Mouse (Mus musculus) hindbrain, postnatal 0 days (tissue): Measurements from ENCODE around the gene Gcg. TPM values are rescaled to one million over a fixed set of nuclear protein-coding genes. Genes with fewer than 3 reads are reported as not detected.

Experiments used
- ATAC-seq: fragments of 200-750 bp; cut with Nextera tagmentation; 2 replicates; pipeline ENCODE4 v1.8.0; 2017; ENCODE audit warnings: mild to moderate bottlenecking, moderate TSS enrichment, moderate library complexity
- DNase-seq: peaks from one replicate; pipeline ENCODE4 v3.0.0-alpha.2; 2015; ENCODE audit warnings: low spot score
- H3K27ac ChIP-seq: fragments of 300-500 bp; sonication (generic); 2 replicates; pipeline ENCODE4 v1.5.1; 2014; ENCODE audit warnings: mild to moderate bottlenecking
- H3K27me3 ChIP-seq: fragments of 300-500 bp; sonication (generic); 2 replicates; pipeline ENCODE4 v1.6.1; 2014; ENCODE audit warnings: low read length, mixed read lengths; ENCODE audit not compliant: insufficient read depth
- H3K36me3 ChIP-seq: fragments of 300-500 bp; sonication (generic); 2 replicates; pipeline ENCODE4 v1.6.1; 2014; ENCODE audit warnings: low read length, mixed read lengths; ENCODE audit not compliant: insufficient read depth
- H3K4me1 ChIP-seq: fragments of 300-500 bp; sonication (generic); 2 replicates; pipeline ENCODE4 v1.6.1; 2014; ENCODE audit warnings: antibody characterized with exemption, low read length, mixed read lengths; ENCODE audit not compliant: insufficient read depth
- H3K4me2 ChIP-seq: fragments of 300-500 bp; sonication (generic); 2 replicates; pipeline ENCODE4 v1.6.1; 2014; ENCODE audit warnings: low read depth, mild to moderate bottlenecking, low read length, moderate library complexity, mixed read lengths
- H3K4me3 ChIP-seq: fragments of 300-500 bp; sonication (generic); 2 replicates; pipeline ENCODE4 v1.5.1; 2014; ENCODE audit warnings: low read length
- H3K9ac ChIP-seq: fragments of 300-500 bp; sonication (generic); replicated peaks from 2 replicates; pipeline ENCODE4 v1.6.1; 2014; ENCODE audit warnings: mild to moderate bottlenecking, low read length, moderate library complexity, mixed read lengths
- H3K9me3 ChIP-seq: fragments of 300-500 bp; sonication (generic); 2 replicates; pipeline ENCODE4 v1.6.1; 2016; ENCODE audit warnings: low read length, mixed read lengths
- CTCF ChIP-seq: IDR thresholded peaks from 2 replicates; pipeline ENCODE4 v1.5.1; 2016; ENCODE audit warnings: antibody characterized with exemption, control low read depth, low read depth
- WGBS: fragments of 180-500 bp; shearing (Covaris S2); extraction: QIAGEN DNeasy Blood & Tissue Kit; methylation state at CpG from one replicate; pipeline ENCODE4 v1.1.7; 2014; 5-methylcytosine and 5-hydroxymethylcytosine counted together
- polyA plus RNA-seq: library from polyadenylated mRNA; unstranded; fragments of >200 nt; fragmentation: Nextera tagmentation; extraction: Ambion mirVana; gene quantifications from 2 replicates; pipeline ENCODE4 v1.2.1, GENCODE M21; 2015
- total RNA-seq: library from RNA; depleted of rRNA; stranded (reverse); fragments of >200 nt; gene quantifications from 2 replicates; pipeline ENCODE4 v1.2.3, GENCODE M21; 2014

The Gcg gene
- total and polyA plus RNA-seq, 2 experiments from 2014 or later: 0.42 to 1.1 TPM

DNA sequence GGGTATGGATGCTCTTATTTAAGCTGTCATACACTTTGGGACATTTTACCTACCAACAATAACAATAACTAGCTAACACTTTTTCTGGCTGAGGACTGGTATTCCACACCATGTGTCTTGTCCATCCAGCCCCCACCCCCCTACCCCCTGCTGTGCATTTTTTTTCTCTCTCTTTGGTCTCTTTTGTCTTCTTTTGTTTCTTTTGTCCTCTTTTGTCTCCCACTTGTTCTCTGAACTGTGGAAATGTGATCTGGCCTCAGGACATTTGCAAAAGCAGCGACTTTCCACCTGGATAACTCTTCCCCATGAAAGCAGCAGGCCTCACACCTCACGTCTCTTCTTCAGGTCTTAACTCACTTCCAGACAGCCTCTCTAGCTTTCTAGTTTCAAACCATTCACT, 23.0 kb upstream of the Gcg start:
- no peak overlapping the region for H3K4me2 ChIP-seq
- H3K4me1 ChIP-seq: no peaks in the 10 kb centered on the region
- H3K36me3 ChIP-seq: no peaks in the 10 kb centered on the region
- ATAC-seq (no peak), DNase-seq (no peak)
- TF ChIP-seq CTCF: no peak
- no peak overlapping the region for H3K27ac ChIP-seq
- 36% methylated on average over 2 of the region's 2 CpGs for WGBS
- H3K4me3 ChIP-seq: no peak overlapping the region
- no peak overlapping the region for H3K9ac ChIP-seq
- H3K27me3 ChIP-seq: no peaks in the 10 kb centered on the region
- no peaks in the 10 kb centered on the region for H3K9me3 ChIP-seq

DNA sequence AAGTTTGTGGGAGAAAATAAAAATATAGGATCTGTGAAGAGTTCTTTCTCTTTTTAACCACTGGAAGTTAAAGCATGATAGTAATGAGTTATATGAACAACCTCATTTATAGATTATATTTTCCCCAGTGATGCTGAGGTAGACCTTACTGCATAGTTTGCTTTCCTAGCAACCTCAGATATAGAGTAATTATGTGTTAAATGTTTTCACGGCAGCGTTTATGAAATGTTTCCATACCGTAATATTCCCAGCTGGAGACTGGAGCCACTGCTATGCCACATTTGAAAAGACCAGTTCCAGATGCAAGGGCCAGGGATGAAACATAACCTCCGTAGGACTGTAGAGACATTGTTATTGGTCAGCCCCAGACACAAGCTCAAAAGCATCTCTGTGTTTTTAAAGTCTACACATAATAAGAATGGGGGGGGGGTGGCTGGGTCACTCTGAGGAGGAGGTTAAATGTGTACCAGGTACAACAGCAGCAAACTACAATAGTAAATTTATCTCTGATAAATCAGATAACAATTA, 20.9 kb upstream of the Gcg start:
- DNase-seq (no peak), ATAC-seq (no peak)
- H3K36me3 ChIP-seq: no peaks in the 10 kb centered on the region
- H3K27me3 ChIP-seq: no peaks in the 10 kb centered on the region
- no peak overlapping the region for H3K4me2 ChIP-seq
- no peak for TF ChIP-seq CTCF
- no peak overlapping the region for H3K9ac ChIP-seq
- no peak overlapping the region for H3K27ac ChIP-seq
- no peaks in the 10 kb centered on the region for H3K9me3 ChIP-seq
- H3K4me3 ChIP-seq: no peak overlapping the region
- H3K4me1 ChIP-seq: no peaks in the 10 kb centered on the region
- WGBS: 78% methylated on average over 4 of the region's 4 CpGs

DNA sequence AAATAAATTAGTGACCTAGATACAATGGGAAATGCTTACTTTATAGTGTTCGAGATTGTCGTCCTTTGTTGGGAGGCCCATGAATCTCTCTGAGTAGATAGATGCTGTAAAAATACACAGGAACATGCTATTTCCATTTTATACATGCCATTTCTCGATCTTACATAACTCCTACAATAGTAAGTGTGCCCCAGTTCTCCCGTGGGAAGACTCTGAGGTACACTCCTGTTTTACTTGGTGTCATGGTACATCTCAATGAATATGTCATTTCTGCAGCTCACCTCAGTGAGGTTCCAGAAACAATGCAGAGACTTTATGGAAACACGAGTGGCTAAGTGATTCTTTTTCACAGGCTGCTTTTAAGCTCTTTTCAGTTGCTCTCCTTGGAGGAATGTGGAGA, 19.9 kb upstream of the Gcg start:
- H3K27me3 ChIP-seq: no peaks in the 10 kb centered on the region
- H3K27ac ChIP-seq: no peak overlapping the region
- H3K36me3 ChIP-seq: no peaks in the 10 kb centered on the region
- 79% methylated on average over 5 of the region's 5 CpGs for WGBS
- H3K9ac ChIP-seq: no peak overlapping the region
- no peak for DNase-seq
- H3K9me3 ChIP-seq: no peaks in the 10 kb centered on the region
- no peaks in the 10 kb centered on the region for H3K4me1 ChIP-seq
- H3K4me2 ChIP-seq: no peak overlapping the region
- no peak for TF ChIP-seq CTCF
- no peak for ATAC-seq
- no peak overlapping the region for H3K4me3 ChIP-seq

DNA sequence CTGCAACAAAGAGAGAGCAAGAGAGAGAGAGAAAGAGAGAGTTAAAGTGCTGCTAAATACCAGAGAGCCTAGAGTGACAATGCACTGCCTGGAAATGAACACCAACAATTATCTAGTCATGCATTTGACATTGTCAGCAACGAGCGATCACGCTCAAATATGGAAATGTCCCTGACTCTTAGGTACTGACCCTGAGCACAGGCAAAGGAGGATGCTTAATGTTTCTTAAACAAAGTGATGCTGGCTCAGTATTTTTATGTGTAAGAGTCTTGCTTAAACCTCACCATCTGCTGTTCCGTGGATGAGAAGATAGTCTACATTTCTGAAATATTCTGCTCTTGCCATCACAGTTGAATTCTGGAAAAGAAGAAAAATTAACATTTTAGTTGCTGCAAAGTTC, 19.1 kb upstream of the Gcg start:
- Histone ChIP-seq H3K27ac (no peak overlapping the region), H3K4me2 (no peak overlapping the region), H3K36me3 (no peaks in the 10 kb centered on the region), H3K9me3 (no peaks in the 10 kb centered on the region), H3K27me3 (no peaks in the 10 kb centered on the region), H3K4me3 (no peak overlapping the region), H3K9ac (no peak overlapping the region), H3K4me1 (no peaks in the 10 kb centered on the region)
- 76% methylated on average over 4 of the region's 4 CpGs for WGBS
- ATAC-seq (no peak), DNase-seq (no peak)
- no peak for TF ChIP-seq CTCF

DNA sequence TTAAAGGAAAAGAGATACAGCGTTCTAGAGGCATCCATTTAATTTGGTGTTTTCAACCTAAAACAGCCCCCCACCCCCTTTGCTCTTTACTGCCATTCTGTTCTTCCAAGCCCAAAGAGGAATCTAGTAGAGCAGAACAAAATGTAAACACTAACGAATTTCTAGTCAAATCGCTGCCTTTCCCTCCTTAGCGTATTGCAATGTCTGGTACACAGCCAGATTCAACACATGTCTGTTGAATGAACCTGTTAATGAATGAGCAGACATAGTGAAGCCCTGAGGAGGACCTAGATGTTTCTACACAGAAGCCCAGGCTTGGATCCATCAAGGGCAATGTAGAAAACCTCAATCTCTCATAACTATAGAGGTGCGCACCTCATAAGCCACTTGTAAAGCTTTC, 15.4 kb upstream of the Gcg start:
- H3K27me3 ChIP-seq: no peaks in the 10 kb centered on the region
- no peak overlapping the region for H3K27ac ChIP-seq
- H3K4me3 ChIP-seq: no peak overlapping the region
- ATAC-seq (no peak), DNase-seq (no peak)
- no peak overlapping the region for H3K9ac ChIP-seq
- no peaks in the 10 kb centered on the region for H3K36me3 ChIP-seq
- no peak for TF ChIP-seq CTCF
- no peaks in the 10 kb centered on the region for H3K4me1 ChIP-seq
- no peaks in the 10 kb centered on the region for H3K9me3 ChIP-seq
- no peak overlapping the region for H3K4me2 ChIP-seq
- 85% methylated on average over 5 of the region's 5 CpGs for WGBS

DNA sequence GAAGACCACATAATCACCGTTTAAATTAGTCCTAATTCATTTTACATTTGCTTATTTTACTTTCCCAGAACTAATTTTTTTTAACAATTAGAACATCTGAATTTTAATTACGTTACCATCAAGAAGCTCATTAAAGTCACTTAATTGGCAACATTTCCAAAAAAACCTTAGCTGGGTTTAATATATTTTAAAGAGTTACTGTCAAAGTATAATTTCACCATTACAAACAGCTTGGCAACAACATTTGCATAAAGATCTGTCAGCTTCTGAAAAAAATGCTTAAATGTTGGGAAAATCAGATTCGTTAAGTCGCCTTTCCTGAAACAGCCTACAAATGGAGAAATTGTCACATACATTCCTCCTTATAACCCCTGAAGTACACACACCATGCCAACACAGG, 14.6 kb upstream of the Gcg start:
- H3K27ac ChIP-seq: no peak overlapping the region
- no peaks in the 10 kb centered on the region for H3K36me3 ChIP-seq
- WGBS: 78% methylated on average over 4 of the region's 4 CpGs
- H3K4me2 ChIP-seq: no peak overlapping the region
- DNase-seq (no peak), ATAC-seq (no peak)
- TF ChIP-seq CTCF: no peak
- no peaks in the 10 kb centered on the region for H3K27me3 ChIP-seq
- no peaks in the 10 kb centered on the region for H3K4me1 ChIP-seq
- H3K9ac ChIP-seq: no peak overlapping the region
- no peak overlapping the region for H3K4me3 ChIP-seq
- no peaks in the 10 kb centered on the region for H3K9me3 ChIP-seq

DNA sequence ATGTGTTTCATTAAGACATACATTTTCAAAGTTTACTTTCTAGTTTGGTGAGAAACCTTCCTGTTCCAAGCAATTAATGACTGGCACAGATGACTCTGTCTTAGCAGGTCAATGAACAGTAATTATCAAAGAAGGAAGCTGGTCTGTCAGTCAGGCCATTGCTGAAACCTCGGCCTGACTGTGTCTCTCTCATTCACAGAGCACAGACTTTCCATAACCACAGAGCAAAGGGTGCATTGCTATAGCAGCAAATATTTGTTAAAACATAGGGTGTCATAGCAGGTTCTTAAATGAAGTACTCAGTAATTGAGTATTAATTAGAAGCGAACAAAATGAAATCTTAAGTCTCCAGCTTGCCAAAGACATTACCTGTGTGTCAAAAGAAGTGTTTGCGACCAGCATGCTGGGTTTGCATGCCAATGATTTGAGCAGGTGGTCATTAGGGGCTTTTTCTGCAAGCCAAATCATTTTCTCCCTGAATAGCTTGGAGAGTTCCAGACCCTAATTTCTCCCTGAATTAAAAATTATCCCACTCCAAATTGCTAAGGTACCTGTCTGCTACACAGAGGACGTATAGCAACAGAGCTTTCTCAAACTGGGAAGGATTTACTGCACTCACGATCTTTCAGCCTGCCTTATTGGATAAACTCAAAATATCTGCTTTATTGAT, 14.0 kb upstream of the Gcg start:
- Histone ChIP-seq H3K27ac (no peak overlapping the region), H3K27me3 (no peaks in the 10 kb centered on the region), H3K9ac (no peak overlapping the region), H3K9me3 (no peaks in the 10 kb centered on the region), H3K4me1 (no peaks in the 10 kb centered on the region), H3K4me2 (no peak overlapping the region), H3K36me3 (no peaks in the 10 kb centered on the region), H3K4me3 (no peak overlapping the region)
- DNase-seq (no peak), ATAC-seq (no peak)
- TF ChIP-seq CTCF: no peak
- WGBS: 58% methylated on average over 5 of the region's 5 CpGs
